Mouse (Mus musculus): ENCODE results near the gene Arl13b. TPM values are rescaled to one million over a fixed set of nuclear protein-coding genes. Genes with fewer than 3 reads are reported as not detected.

The Arl13b gene
- polyA plus RNA-seq, 1 experiment from 2014 or later, result 15.9 TPM

DNA sequence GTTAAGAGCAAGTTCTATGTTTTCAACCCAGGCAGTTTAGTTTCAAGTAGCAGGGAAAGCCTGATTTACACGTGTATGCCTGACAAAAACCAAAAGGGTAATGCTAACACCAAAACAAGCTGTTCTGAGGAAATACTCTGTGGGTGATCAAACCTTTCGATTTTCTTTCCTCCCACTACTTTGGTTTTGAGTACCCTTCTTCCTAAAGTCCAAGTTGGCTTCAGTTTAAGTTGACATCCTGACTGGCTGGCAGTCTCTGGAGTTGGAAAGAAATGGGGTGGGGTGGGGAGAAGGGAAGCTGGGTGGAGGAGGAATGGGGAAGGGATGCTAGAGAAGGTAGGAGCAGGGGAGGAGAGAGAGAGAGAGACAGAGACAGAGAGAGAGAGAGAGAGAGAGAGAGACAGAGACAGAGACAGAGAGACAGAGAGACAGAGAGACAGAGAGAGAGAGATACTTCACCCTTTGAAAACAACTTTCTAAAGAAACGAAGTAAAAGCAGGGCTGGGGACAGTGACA lies 6.8 kb upstream of the Arl13b start:
- H3K27ac ChIP-seq, result no peak overlapping the region
- H3K27me3 ChIP-seq (replicated peaks), result no peaks in the 10 kb centered on the region
- H3K4me3 ChIP-seq, result peak overlapping the region; percentile 55
- H3K9ac ChIP-seq, result peak overlapping the region; percentile 72
- no peaks in the 10 kb centered on the region for H3K9me3 ChIP-seq
- WGBS, result 15% methylated on average over 3 of the region's 3 CpGs
- H3K4me1 ChIP-seq, result peaks cover 3% of the 10 kb centered on the region; the same call in 1 of the 2 replicates
- H3K36me3 ChIP-seq (replicated peaks), result no peaks in the 10 kb centered on the region
- ATAC-seq (replicated peaks), result peak; percentile 51
- H3K4me2 ChIP-seq, result peak overlapping the region; percentile 95

DNA sequence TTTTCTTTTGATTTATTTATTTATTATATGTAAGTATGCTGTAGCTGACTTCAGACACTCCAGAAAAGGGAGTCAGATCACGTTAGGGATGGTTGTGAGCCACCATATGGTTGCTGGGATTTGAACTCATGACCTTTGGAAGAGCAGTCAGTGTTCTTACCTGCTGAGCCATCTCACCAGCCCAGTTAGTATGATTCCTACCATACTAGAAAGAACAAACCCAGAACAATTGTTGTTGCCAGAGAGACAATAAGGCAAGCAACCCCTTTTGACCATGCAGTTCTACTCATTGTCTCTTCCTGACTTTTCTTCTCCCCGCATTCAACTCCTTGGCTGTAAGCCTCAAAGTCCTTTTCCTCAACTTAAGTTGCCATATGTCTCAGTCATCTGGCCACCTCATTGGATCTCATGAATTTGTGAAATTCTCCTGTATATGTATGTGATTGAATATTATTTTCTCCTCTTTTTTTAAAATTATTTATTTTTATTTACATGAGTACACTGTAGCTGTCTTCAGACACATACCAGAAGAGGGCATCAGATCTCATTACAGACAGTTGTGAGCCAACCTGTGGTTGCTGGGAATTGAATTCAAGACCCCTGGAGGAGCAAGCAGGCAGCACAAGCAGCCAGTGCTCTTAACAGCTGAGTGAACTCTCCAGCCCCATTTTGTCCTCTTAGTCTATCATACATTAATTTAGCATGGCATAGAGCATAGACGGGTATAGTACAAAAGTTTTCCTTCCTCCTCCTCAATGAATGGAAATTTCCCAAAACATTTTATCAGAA lies 5.8 kb upstream of the Arl13b start:
- Histone ChIP-seq H3K4me1 (peaks cover 3% of the 10 kb centered on the region; the same call in 1 of the 2 replicates), H3K9me3 (no peaks in the 10 kb centered on the region), H3K4me2 (no peak overlapping the region), H3K9ac (no peak overlapping the region), H3K27ac (no peak overlapping the region), H3K36me3 (replicated peaks) (no peaks in the 10 kb centered on the region), H3K4me3 (no peak overlapping the region), H3K27me3 (replicated peaks) (no peaks in the 10 kb centered on the region)
- no peak for ATAC-seq (replicated peaks)
- 85% methylated on average over 3 of the region's 3 CpGs for WGBS

DNA sequence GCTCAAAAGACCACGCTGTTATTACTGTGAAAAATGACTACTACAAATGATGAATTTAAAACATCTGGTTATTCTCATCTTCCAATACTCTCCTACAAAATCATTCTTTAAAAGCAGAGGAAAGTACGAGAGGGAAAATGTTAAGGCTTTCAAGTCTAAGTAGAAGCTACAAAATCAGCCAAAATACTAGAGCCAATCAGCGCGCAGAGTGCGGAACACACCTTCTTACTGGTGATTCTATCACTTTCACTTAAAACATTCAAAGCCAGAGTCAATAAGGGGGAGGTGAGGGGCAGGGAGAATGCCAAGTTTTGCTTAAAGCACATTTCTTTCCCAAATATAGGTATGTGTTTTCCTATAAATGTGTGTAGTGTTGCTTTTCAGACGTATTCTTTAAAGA lies 1.5 kb downstream of the Arl13b start:
- Histone ChIP-seq H3K9ac (no peak overlapping the region), H3K36me3 (replicated peaks) (no peaks in the 10 kb centered on the region), H3K4me1 (peaks cover 17% of the 10 kb centered on the region), H3K4me2 (peak overlapping the region; percentile 69), H3K27me3 (replicated peaks) (no peaks in the 10 kb centered on the region), H3K4me3 (peak overlapping the region; percentile 73; the same call in 1 of the 2 replicates), H3K27ac (no peak overlapping the region), H3K9me3 (no peaks in the 10 kb centered on the region)
- WGBS, result 93% methylated on average over 6 of the region's 6 CpGs
- no peak for ATAC-seq (replicated peaks)

DNA sequence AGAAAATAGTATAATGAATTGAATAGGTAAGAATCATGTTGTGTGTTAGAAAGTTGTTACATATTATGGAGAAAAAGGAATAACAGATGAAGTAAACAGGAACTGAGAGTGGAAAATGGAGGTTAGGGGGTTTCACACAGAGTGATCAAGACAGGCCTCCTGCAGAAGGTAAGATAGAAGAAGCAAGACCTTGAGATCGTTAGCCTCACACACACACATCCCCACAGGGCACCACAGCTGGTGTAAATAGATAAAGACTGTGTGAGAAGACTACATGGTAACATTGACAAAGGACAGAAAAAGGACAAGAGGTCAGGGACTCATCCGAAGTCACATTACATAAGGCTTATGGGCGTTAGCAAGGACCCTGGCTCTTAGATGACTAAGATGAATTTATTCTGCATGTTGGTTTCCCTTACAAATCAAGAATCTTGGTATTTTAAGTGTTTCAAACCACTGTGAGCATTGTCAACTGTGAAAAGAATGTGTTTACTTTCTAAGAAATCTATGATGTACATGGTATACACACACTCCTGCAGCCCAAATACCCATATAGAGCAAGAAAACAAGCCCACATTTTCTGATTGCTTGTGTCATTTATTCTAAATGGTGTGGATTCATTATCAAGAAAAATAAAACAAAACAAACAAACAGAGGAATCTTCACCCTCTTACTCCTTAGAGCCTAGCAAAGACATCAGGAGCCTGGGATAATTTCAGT lies 12.7 kb downstream of the Arl13b start:
- Histone ChIP-seq H3K27ac (no peak overlapping the region), H3K4me3 (no peak overlapping the region), H3K27me3 (replicated peaks) (no peaks in the 10 kb centered on the region), H3K9me3 (no peaks in the 10 kb centered on the region), H3K4me1 (no peaks in the 10 kb centered on the region), H3K36me3 (replicated peaks) (no peaks in the 10 kb centered on the region), H3K4me2 (no peak overlapping the region), H3K9ac (no peak overlapping the region)
- WGBS, result 62% methylated on average over 3 of the region's 3 CpGs
- ATAC-seq (replicated peaks), result no peak

DNA sequence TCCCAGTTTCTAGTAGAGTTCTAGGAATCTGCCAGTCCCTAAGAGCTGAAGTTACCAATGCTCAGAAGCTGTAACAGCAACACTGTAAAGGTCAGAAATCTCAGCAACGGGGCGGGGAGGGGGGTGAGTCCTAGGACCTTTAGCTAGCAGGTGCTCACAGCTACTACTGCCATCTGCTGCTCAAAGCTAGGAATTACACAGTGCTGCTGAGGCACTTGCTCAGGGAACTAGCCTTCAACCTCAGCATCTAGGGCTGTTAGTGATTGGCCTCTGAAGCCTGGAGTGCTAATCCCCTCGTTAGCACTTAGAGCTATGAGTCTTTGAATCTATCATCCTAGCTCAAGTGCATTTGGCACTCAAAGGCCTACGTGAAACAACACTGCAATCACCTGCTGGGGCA lies 14.4 kb downstream of the Arl13b start:
- H3K36me3 ChIP-seq (replicated peaks), result no peaks in the 10 kb centered on the region
- H3K4me2 ChIP-seq, result no peak overlapping the region
- no peak overlapping the region for H3K4me3 ChIP-seq
- no peaks in the 10 kb centered on the region for H3K4me1 ChIP-seq
- ATAC-seq (replicated peaks), result no peak
- WGBS, result 14% methylated on average over 4 of the region's 4 CpGs
- H3K27ac ChIP-seq, result no peak overlapping the region
- H3K9me3 ChIP-seq, result no peaks in the 10 kb centered on the region
- no peak overlapping the region for H3K9ac ChIP-seq
- H3K27me3 ChIP-seq (replicated peaks), result no peaks in the 10 kb centered on the region

DNA sequence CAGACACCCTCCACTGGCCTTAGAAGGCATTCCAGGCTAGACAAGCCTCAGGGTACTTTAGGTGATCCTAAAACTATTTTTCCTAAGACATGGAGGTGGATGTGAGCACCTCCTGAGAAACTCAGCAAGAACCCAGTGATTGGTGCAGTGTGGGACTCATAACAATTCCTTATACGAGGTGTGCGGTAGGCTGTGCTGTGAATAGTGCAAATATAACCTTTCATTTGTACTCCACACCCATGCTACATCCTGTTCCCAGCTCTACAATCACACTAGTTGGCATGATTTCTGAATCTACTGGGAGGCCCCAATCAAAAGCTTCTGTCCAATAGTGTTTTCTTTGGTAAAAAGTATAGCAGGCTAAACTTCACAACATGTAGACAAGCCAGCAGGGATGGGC lies 14.8 kb downstream of the Arl13b start:
- Histone ChIP-seq H3K27me3 (replicated peaks) (no peaks in the 10 kb centered on the region), H3K9me3 (no peaks in the 10 kb centered on the region), H3K4me3 (no peak overlapping the region), H3K9ac (no peak overlapping the region), H3K4me1 (no peaks in the 10 kb centered on the region), H3K4me2 (no peak overlapping the region), H3K36me3 (replicated peaks) (no peaks in the 10 kb centered on the region), H3K27ac (no peak overlapping the region)
- 86% methylated on average over 2 of the region's 2 CpGs for WGBS
- ATAC-seq (replicated peaks), result no peak

DNA sequence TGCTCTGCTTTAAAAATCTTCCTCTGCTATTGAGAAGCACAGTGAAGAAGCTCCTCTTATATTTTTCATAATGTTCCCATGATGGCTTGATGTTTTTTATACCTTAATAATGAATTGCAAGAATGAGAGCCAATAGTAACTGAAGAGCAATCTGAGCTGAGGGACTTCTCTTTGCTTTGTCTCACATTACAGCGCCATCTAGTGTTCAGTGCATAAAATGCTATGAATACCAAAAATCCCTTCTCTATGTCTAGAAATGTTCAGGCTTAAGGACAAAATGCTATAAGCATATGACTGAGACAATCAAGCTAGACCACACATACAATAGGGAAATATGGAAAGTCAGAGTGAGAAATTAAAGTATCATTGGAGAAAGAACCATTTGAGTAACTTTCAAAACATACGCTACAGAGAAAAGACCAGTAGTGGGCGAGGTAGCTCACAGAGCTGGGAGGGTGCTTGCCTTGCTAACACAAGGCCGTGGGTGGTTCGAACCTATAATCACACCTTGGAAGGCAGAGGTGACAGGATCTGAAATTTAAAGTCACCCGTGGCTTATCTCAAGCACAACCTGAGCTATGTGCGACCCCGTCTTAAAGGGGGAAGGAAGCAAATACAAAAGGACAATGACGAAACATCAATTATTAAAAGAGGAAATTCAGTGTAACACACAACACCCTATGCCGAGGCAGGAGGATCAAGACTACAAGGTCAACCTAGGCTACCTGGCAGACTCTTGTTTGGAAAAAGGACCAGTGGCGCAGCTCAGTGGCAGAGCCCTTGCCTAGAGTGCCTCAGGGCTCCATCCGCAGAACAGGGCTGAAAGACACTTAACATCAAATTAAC lies 20.5 kb downstream of the Arl13b start:
- ATAC-seq (replicated peaks), result 0 out of 2 replicates have a peak, but pooled peaks have one; percentile 45

DNA sequence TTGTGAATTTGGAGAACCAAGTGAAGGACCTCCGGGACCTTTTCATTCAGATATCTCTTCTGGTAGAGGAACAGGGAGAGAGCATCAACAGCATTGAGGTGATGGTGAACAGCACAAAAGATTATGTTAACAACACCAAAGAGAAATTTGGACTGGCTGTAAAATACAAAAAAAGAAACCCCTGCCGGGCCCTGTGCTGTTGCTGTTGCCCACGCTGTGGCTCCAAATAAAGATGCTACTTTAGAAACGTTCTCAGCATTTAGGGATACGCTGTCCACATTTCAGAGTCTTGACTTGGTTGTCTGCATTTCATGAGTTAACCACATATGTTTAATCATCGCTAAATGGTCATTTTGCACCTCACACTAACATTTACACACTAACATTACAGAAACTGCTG lies 24.4 kb downstream of the Arl13b start:
- no peaks in the 10 kb centered on the region for H3K36me3 ChIP-seq (replicated peaks)
- no peak overlapping the region for H3K27ac ChIP-seq
- no peaks in the 10 kb centered on the region for H3K4me1 ChIP-seq
- no peak for ATAC-seq (replicated peaks)
- H3K9me3 ChIP-seq, result no peaks in the 10 kb centered on the region
- no peak overlapping the region for H3K4me2 ChIP-seq
- no peak overlapping the region for H3K9ac ChIP-seq
- no peaks in the 10 kb centered on the region for H3K27me3 ChIP-seq (replicated peaks)
- H3K4me3 ChIP-seq, result no peak overlapping the region
- WGBS, result 93% methylated on average over 6 of the region's 6 CpGs

More for the DNA sequence above, 20.5 kb downstream of the Arl13b start:
- H3K27me3 ChIP-seq (replicated peaks), result no peaks in the 10 kb centered on the region
- H3K4me3 ChIP-seq, result no peak overlapping the region
- no peak overlapping the region for H3K4me2 ChIP-seq
- no peaks in the 10 kb centered on the region for H3K4me1 ChIP-seq
- no peaks in the 10 kb centered on the region for H3K36me3 ChIP-seq (replicated peaks)
- H3K9ac ChIP-seq, result no peak overlapping the region
- 81% methylated on average over 12 of the region's 12 CpGs for WGBS
- no peak overlapping the region for H3K27ac ChIP-seq
- H3K9me3 ChIP-seq, result no peaks in the 10 kb centered on the region

DNA sequence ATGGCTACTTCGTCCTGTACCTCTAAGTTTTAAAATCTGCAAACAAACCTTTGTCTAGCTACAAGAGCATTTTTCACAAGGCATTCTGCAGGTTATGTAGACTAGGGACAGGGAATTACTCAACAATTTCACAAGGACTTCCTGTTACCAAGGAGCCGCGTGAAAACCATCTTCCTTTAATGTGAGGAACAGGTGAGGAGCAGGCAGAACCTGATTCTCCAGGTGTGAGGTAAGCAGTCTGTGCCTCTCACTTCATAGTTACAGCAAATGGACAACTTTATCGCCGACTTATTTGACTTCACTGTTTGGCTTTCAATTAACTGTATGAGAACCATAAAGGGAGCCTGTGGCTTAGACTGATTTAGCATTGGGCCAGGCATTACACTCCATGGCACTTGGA lies 32.3 kb downstream of the Arl13b start, which contains the start of gene Stx19:
Gene Stx19, plus strand, starts transcription at position 186 of the 400 bp plus-strand sequence.
- no peak for ATAC-seq (replicated peaks)
- H3K4me3 ChIP-seq, result no peak within 1 kb of the TSS

DNA sequence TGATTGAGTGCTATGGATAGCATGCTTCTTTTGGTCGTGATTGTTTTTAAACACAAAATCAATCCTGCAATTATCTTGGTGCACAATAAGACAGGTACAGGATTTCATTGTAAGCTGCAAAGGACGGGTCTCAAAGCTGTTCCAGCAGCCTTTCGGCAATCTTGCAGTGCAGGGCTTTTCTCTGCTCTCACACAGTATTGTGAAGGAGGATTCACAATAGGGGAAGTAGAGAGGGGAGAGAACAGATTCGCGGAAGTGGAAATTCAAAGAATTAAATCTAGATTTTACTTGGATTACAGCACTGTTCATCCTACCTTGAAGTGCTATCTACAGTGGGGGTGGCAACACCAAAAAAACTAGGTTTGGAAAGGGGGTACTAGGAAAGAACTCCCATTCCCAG lies 33.0 kb downstream of the Arl13b start:
- 76% methylated on average over 5 of the region's 5 CpGs for WGBS
- H3K9ac ChIP-seq, result no peak overlapping the region

More for the DNA sequence above, 32.3 kb downstream of the Arl13b start, which contains the start of gene Stx19:
- H3K27me3 ChIP-seq (replicated peaks), result no peaks in the 10 kb centered on the region
- no peaks in the 10 kb centered on the region for H3K4me1 ChIP-seq
- H3K4me2 ChIP-seq, result no peak within 1 kb of the TSS
- WGBS, result 86% methylated on average over 5 of the region's 5 CpGs
- H3K9ac ChIP-seq, result no peak within 1 kb of the TSS
- no peaks in the 10 kb centered on the region for H3K9me3 ChIP-seq
- H3K36me3 ChIP-seq (replicated peaks), result no peaks in the 10 kb centered on the region
- H3K27ac ChIP-seq, result no peak within 1 kb of the TSS

DNA sequence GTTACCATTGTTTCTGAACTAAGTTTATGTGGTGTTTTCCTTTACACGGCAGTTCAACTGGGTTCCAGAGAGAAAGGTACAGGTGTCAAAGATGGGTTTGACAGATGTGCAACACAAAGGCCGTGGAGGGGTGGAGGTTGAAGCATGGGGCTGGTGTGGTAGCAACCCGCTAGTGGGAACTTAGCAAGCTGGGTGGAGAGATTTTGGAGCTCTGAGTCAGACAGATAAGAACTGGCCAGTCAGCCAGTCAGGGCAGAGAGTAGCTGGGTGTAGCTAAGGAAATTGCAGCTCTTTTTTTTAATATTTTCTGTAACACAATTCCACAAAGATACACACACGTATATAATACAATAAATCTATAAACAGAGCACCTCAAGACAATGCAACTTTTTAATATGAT lies 36.0 kb downstream of the Arl13b start:
- Histone ChIP-seq H3K27ac (no peak overlapping the region), H3K4me3 (no peak overlapping the region), H3K27me3 (replicated peaks) (no peaks in the 10 kb centered on the region), H3K36me3 (replicated peaks) (no peaks in the 10 kb centered on the region), H3K4me2 (no peak overlapping the region), H3K4me1 (no peaks in the 10 kb centered on the region), H3K9me3 (no peaks in the 10 kb centered on the region), H3K9ac (no peak overlapping the region)
- WGBS, result 91% methylated on average over 4 of the region's 4 CpGs
- no peak for ATAC-seq (replicated peaks)

More for the DNA sequence above, 33.0 kb downstream of the Arl13b start:
- Histone ChIP-seq H3K36me3 (replicated peaks) (no peaks in the 10 kb centered on the region), H3K4me1 (no peaks in the 10 kb centered on the region), H3K27ac (no peak overlapping the region), H3K4me2 (no peak overlapping the region), H3K27me3 (replicated peaks) (no peaks in the 10 kb centered on the region), H3K4me3 (no peak overlapping the region), H3K9me3 (no peaks in the 10 kb centered on the region)
- no peak for ATAC-seq (replicated peaks)

Data from midbrain, embryonic 15.5 days (tissue).